Mouse (Mus musculus): ENCODE measurements around the gene Nkx3-2.

Gene Nkx3-2

GRCm38 (mm10) chr5:41762947-41763730 is 1.2 kb downstream of the Nkx3-2 start:
- DNase-seq (ENCODE audit: extremely low read depth, insufficient read length, low spot score): no peak

DNA sequence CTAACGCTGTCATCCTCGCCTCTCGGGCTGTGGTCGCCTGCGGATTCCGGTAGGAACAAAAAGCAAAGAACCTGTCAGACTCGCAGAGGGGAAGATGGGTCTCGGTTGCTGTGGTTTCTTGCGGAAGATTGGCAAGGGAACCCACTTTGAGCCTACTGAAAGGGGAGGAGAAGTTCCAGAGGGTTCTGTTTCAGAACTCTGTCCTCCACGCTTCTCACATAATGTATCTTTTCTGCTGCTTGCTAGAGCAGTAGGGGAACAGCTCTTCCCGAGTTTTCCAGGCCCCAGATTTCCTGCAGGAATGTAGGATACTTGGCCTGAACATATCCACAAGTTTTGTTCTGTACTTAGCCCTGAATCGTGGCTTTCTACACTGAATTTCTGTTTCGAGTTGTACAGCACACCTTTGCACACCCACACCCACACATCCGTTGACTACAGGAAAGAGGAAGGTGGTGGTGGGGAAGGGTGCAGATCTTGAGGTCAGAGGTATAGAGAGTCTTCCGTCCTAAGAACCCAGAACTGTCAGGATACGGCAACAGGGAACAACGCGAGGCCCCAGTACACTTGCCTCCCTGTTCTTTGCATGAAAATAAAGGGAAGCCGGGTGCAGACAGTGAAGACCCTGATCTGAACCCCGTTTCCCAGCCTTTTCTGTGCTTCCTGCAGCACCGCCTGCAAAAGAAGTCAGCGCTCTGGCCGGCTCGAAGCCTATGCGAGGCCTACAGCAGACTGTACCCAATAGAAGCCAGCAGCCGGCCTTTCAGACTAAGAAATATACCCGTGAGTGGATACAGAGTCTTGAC is 2.0 kb downstream of the Nkx3-2 start:
- DNase-seq (ENCODE audit: extremely low read depth, insufficient read length, low spot score): no peak

GRCm38 (mm10) chr5:41761509-41762140 is 2.7 kb downstream of the Nkx3-2 start:
- no peak for DNase-seq (ENCODE audit: extremely low read depth, insufficient read length, low spot score)

DNA sequence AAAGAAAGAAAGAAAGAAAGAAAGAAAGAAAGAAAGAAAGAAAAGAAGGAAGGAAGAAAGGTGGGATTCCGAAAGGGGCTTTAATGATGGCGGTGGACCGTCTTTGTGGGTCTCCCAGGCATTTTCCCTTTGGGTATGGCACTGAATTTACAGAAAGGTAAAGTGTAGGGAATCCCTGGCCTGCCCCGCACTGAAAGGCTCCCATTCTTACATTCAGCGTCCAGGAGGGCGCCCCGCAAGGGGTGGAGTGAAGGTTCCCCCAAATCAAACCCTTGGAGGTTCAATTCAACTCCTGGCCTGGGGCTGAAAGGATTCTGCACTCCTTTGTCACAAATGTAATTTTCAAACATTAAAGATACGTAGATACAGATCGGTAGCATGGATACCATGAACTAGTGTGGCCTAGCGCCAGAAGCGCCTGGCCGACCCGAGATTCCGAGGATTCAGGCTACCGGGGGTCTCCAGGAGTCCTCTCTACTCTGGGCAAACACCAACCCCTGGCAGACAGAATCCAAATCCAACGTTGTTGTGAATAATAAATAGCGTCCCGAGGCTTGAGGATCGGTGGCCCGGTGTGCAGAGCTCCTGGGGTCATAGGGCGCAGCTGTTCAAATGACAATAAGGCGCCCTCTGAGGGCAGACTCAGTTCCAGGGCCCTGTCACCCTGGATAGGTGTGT is 3.3 kb downstream of the Nkx3-2 start:
- DNase-seq (ENCODE audit: extremely low read depth, insufficient read length, low spot score): no peak

GRCm38 (mm10) chr5:41760071-41760470 is 4.2 kb downstream of the Nkx3-2 start:
- no peak for DNase-seq (ENCODE audit: extremely low read depth, insufficient read length, low spot score)

GRCm38 (mm10) chr5:41758671-41759639 is 5.3 kb downstream of the Nkx3-2 start:
- no peak for DNase-seq (ENCODE audit: extremely low read depth, insufficient read length, low spot score)

DNA sequence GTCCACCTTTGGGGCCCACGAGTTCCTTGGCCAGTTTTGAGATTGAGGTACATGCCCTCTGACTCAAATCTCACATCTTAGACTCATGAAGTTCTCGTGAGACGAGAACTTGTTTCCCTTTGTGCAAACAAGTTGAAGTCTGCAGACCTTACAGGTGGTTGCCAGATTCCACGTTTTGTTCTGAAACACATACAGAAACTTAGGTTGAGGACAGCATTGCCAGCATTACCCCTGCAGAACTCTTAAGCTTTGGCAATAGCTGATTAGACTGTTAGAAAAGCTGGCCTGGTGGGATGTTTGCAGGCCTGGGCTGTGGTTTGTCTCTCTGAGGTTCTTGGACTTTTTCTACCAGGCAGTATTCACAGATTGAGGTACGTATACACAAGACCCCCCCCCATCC is 7.0 kb downstream of the Nkx3-2 start:
- DNase-seq (ENCODE audit: extremely low read depth, insufficient read length, low spot score): no peak

DNA sequence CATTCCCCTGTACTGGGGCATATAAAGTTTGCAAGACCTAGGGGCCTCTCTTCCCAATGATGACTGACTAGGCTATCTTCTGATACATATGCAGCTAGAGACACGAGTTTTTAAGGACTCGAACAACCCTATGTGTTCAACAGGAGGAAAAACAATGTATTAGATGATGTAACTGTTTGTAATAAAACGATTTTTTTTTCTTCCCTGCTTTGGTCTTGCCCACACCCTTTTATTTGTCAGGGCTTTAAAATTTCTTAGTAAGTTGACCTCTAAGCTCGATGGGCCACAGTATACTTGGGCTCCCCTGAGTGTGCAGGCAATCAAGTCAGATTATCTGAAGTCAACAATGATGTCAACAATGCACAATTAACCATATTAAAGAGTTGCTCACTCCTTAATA is 7.9 kb downstream of the Nkx3-2 start:
- no peak for DNase-seq (ENCODE audit: extremely low read depth, insufficient read length, low spot score)

- no peak for DNase-seq (ENCODE audit: extremely low read depth, insufficient read length, low spot score)
These were observed 8.8 kb downstream of the Nkx3-2 start for GRCm38 (mm10) chr5:41755373-41755960.

GRCm38 (mm10) chr5:41754836-41755235 is 9.5 kb downstream of the Nkx3-2 start:
- DNase-seq (ENCODE audit: extremely low read depth, insufficient read length, low spot score): no peak

DNA sequence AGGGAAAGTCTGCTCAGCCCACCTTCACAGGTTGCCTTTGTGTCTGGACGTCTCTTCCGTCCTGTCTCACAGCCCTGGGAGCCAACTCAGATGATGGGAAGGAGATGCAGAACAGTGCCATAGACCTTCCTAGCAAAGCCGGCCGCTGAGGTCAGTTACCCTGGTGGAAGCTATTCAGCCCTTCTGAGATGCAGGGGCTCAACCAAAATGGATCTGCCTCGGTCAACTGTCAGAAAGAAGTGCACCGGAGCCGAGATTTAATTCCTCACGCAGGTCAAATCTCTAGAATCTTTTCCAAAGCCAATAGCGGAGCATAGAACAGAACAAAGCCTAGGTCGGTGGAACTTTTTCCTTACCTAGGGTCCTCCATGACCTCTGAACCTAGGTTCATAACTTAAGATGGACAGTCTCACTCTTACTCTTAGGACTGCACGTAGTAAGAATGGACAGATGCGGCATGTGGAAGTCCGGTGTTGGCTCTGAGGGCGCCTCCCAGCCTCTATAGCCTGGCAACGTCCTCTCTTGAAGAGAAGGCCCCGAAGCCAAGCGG is 10.0 kb downstream of the Nkx3-2 start:
- no peak for DNase-seq (ENCODE audit: extremely low read depth, insufficient read length, low spot score)

DNA sequence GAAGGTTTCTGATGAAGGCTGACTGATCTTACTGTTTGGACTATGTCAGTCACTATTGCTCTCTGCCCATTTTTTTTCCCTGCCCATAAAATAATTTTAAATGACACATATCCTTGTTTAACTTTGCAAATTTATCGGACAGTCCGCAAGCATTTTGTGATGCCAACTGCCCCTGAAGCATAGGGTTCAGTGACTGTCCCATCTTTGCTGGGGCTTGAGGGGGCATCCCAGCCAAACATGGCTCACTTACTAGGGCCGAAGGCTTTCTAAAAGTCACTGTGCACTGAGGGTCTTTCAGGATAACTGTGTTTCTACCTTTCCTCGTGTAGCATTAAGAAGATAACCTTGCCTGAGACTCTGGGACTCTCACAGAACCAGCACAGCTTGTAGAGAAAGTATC is 11.6 kb downstream of the Nkx3-2 start:
- DNase-seq (ENCODE audit: extremely low read depth, insufficient read length, low spot score): no peak

GRCm38 (mm10) chr5:41744898-41745780 is 19.2 kb downstream of the Nkx3-2 start:
- no peak for DNase-seq (ENCODE audit: extremely low read depth, insufficient read length, low spot score)

DNA sequence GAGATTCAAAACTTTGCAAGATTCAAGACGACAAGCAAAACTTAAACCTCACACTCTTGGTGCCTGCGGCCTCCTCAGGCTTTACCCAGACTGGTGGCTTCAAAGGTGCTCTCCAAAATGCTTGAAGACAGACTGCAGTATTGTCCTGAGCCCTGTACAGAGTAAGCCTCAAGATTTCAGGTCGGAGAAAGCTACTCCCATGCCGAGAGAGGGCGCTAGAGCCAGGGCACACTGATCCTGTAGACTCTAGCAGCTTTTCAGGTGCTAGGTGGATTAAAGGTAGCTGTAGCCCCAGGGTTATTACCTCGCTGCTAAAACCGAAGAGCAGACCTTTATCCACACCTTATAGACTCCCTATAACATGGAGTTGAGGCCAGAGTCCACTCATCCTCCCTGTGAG is 20.1 kb downstream of the Nkx3-2 start:
- DNase-seq (ENCODE audit: extremely low read depth, insufficient read length, low spot score): no peak

DNA sequence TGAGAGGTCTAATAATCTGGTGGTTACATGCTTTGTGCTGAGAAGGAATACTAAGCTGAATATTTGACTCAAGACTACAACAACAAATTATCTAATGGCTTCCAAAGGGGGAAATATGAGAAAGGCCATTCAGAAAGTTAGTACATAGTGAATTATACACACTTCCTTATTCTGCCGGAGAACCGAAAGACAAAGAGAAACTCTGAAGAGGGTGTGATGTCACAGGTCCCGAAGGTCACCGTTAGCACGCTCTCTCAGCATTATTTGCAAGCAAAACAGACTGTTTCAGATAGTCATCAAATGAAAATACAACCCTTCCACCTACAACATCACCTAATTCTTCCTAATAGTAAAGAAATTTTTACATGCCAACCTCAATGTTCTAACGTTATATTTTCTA is 25.5 kb downstream of the Nkx3-2 start:
- no peak for DNase-seq (ENCODE audit: extremely low read depth, insufficient read length, low spot score)

DNA sequence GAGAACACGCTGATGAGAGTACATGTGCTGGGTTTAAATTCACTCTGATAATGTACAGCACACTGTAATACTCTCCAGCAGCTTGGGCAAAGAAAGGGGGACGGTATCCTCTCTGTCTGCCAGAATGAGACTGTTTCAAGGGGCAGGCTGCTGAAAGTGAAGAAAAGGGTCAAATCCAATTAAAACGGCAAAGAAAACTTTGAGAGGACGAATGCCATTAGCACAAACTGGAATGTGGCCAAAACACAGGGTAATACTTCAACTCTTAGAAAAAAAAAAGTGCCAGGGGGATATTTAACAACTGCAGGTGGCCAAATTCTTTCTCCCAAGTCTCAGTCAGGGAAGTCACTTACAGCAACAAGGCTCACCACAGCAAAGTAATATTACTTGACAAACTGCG is 27.3 kb downstream of the Nkx3-2 start:
- DNase-seq (ENCODE audit: extremely low read depth, insufficient read length, low spot score): no peak

DNA sequence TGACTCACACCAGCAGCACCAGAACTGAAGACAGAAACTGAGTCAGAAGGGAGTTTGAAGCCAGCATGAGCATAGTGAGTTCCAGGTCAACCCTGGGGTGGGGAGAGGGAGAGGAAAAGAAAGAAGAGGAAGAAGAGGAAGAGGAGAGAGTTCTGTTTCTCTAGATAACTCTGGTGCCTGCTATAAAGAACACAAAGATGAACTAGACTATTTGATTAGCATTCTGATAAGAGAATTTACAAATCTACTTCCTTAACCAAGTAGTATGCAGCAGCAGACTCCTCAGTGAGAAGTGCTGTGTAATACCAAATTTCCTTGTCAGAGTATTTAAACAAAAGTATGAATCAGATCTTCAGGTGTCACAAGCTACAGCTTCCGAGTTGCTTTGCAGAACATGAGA is 37.3 kb downstream of the Nkx3-2 start:
- DNase-seq (ENCODE audit: extremely low read depth, insufficient read length, low spot score): no peak

- DNase-seq (ENCODE audit: extremely low read depth, insufficient read length, low spot score): no peak
These were observed 38.7 kb downstream of the Nkx3-2 start for GRCm38 (mm10) chr5:41725573-41725972.

Data from 3134 (cell line).